Mouse (Mus musculus) bone marrow macrophage, adult 2 months (primary cell): ENCODE measurements around the gene Fam120c.

Experiments used
- CTCF ChIP-seq: IDR thresholded peaks from 2 replicates; pipeline ENCODE4 v1.5.1; 2012; ENCODE audit warnings: low read depth, mild to moderate bottlenecking, low read length, moderate library complexity
- POLR2A ChIP-seq: IDR thresholded peaks from 2 replicates; pipeline ENCODE4 v1.6.1; 2012; ENCODE audit warnings: mild to moderate bottlenecking, low read depth, low read length, borderline replicate concordance

- TF ChIP-seq CTCF (no peak), POLR2A (no peak)
Observed at GRCm38 (mm10) chrX:151444189-151444588, 100.2 kb downstream of the Fam120c start.
